ENCODE assay signal across 11 mouse cellular contexts in genomic region chr6:24956586-24956973, GRCm38 (mm10). TPM values are rescaled to one million over a fixed set of nuclear protein-coding genes. Genes with fewer than 3 reads are reported as not detected.
DNase-seq lines count a peak whose midpoint lies in the region; ATAC-seq and TF ChIP-seq lines count a peak whose summit lies in the region.
"Had no signal": no experiment of that assay in that cellular context is flagged by ENCODE, and none has a peak within 500 bp of the region (broad histone marks: within the 10 kb centered on the region; RNA-seq: fewer than 3 reads in every experiment).

No protein-coding gene starts in this region.

- no peak overlapping the region for H3K27ac ChIP-seq in heart, embryonic 13.5 days (replicated peaks)
- H3K27ac ChIP-seq in ES-E14 (ENCODE audit: insufficient read depth, low read depth, low read length, poor library complexity, severe bottlenecking) = no peak overlapping the region
- peak overlapping the region; percentile 76 for H3K27ac ChIP-seq in hindbrain, embryonic 11.5 days (ENCODE audit: low read depth, low read length)

- H3K9ac ChIP-seq in heart, embryonic 13.5 days = no peak overlapping the region
- no peak overlapping the region for H3K9ac ChIP-seq in ES-E14 (ENCODE audit: insufficient read depth, low read depth, low read length, poor library complexity, severe bottlenecking)
- no peak overlapping the region for H3K9ac ChIP-seq in hindbrain, embryonic 11.5 days (ENCODE audit: low read depth, low read length)

- H3K4me3 ChIP-seq in heart, embryonic 13.5 days = peak overlapping the region; percentile 69
- H3K4me3 ChIP-seq in ES-E14 (ENCODE audit: insufficient read depth in 1 of 2, low read depth in 1 of 2, low read length in 2 of 2, poor library complexity in 1 of 2, severe bottlenecking in 1 of 2) = peak overlapping the region; percentile 71 to 84; a peak in 3 of 4 replicates
- H3K4me3 ChIP-seq in hindbrain, embryonic 11.5 days (ENCODE audit: low read depth, low read length) = peak overlapping the region; percentile 64
- H3K4me3 ChIP-seq: erythroblast, embryonic 14.5 days had no signal

- no peaks in the 10 kb centered on the region for H3K9me3 ChIP-seq in heart, embryonic 13.5 days
- no peaks in the 10 kb centered on the region for H3K9me3 ChIP-seq in ES-E14 (ENCODE audit: control insufficient read depth, insufficient read depth, low read depth, low read length)
- no peaks in the 10 kb centered on the region for H3K9me3 ChIP-seq in hindbrain, embryonic 11.5 days (ENCODE audit: control insufficient read depth, low read length)

- peak overlapping the region; percentile 100 for H3K4me2 ChIP-seq in heart, embryonic 13.5 days
- peak overlapping the region; percentile 93 for H3K4me2 ChIP-seq in hindbrain, embryonic 11.5 days (replicated peaks; ENCODE audit: low read depth, low read length)

- peaks cover 11% of the 10 kb centered on the region for H3K4me1 ChIP-seq in heart, embryonic 13.5 days
- H3K4me1 ChIP-seq in ES-E14 (ENCODE audit: control insufficient read depth in 2 of 2, insufficient read depth in 2 of 2, low read length in 2 of 2, poor library complexity in 1 of 2) = peaks cover 0 to 4% of the 10 kb centered on the region in 2 experiments; a peak in 1 of 4 replicates
- H3K4me1 ChIP-seq in hindbrain, embryonic 11.5 days (replicated peaks; ENCODE audit: control insufficient read depth, insufficient read depth, low read length) = no peaks in the 10 kb centered on the region

- no peaks in the 10 kb centered on the region for H3K36me3 ChIP-seq in heart, embryonic 13.5 days
- no peaks in the 10 kb centered on the region for H3K36me3 ChIP-seq in ES-E14 (ENCODE audit: control insufficient read depth, insufficient read depth, low read length, poor library complexity, severe bottlenecking)
- no peaks in the 10 kb centered on the region for H3K36me3 ChIP-seq in hindbrain, embryonic 11.5 days (ENCODE audit: control insufficient read depth, insufficient read depth, low read length)

- intact Hi-C loops in heart, postnatal 10 days (cut with DNase I) = no loop called here
- intact Hi-C loops in left cerebral cortex, postnatal 4 days (cut with DNase I) = loop anchor here (10.0 kb wide), 1 partner anchor 292 kb away; the partner anchor contains the start of gene Wasl

- WGBS in heart, embryonic 13.5 days = 4% methylated on average over 2 of the region's 5 CpGs
- WGBS in hindbrain, embryonic 11.5 days = 0% methylated on average over 1 of the region's 5 CpGs

- in situ Hi-C loops in ES-E14 (cut with MboI; ENCODE audit: low sequenced_read_pairs in 2 of 2, unreplicated experiment in 2 of 2) = no loop called here

- peaks cover 24% of the 10 kb centered on the region for H3K27me3 ChIP-seq in heart, embryonic 13.5 days (replicated peaks)
- H3K27me3 ChIP-seq in hindbrain, embryonic 11.5 days (ENCODE audit: control insufficient read depth, insufficient read depth, low read length) = no peaks in the 10 kb centered on the region; the same call in 1 of the 2 replicates

- ATAC-seq in heart, embryonic 13.5 days (ENCODE audit: extremely low read depth, insufficient number of reproducible peaks, low FRiP score, low TSS enrichment) = no peak
- no peak; the same call in 1 of the 2 replicates for ATAC-seq in hindbrain, embryonic 11.5 days (ENCODE audit: low FRiP score)

- no peak for DNase-seq in heart, postnatal 10 days
- no peak for DNase-seq in ES-E14 (ENCODE audit: low read depth, low spot score)
- DNase-seq in hindbrain, embryonic 11.5 days (ENCODE audit: low spot score) = no peak
- peak; percentile 9 for DNase-seq in mesoderm, embryonic 11.5 days (ENCODE audit: low read depth, low spot score)
- no peak for DNase-seq in left cerebral cortex, postnatal 4 days
- DNase-seq in thymus, postnatal 10 days (ENCODE audit: low spot score in 2 of 2) = no peak
- no peak for DNase-seq in adrenal gland, adult 18-20 months (ENCODE audit: low spot score in 2 of 2)
- DNase-seq: thymus, adult 2 months had no signal

TF ChIP-seq in ES-E14, 5 proteins besides CTCF, POLR2A, EP300 and RAD21:
- TF ChIP-seq MAFK (IDR thresholded peaks at IDR 0.05; ENCODE audit: insufficient read depth, low read depth, low read length) (no peak), ZC3H11A (IDR thresholded peaks at IDR 0.05; ENCODE audit: borderline replicate concordance, low read depth, low read length) (no peak), CHD2 (IDR thresholded peaks at IDR 0.05; ENCODE audit: low read depth, low read length) (no peak), ZNF384 (IDR thresholded peaks at IDR 0.05; ENCODE audit: low read depth, low read length) (no peak), HCFC1 (IDR thresholded peaks at IDR 0.05; ENCODE audit: borderline replicate concordance, insufficient read depth, low read length) (no peak)

RNA-seq across cellular contexts. Expression of gene Tmem229a, which starts 0.5 kb away (rescaled TPM):
- polyA plus RNA-seq in heart, embryonic 13.5 days (2015; fragmentation: Nextera tagmentation; extraction: Ambion mirVana) = 0.05 and 0.10 TPM in 2 replicates
- total RNA-seq in heart, postnatal 10 days (2021) = under 1 TPM; 0.10 to 0.12 TPM
- 0.62 and 0.90 TPM in 2 replicates for total RNA-seq in ES-E14 (2012; rRNA removed)
- polyA plus RNA-seq in hindbrain, embryonic 11.5 days (2014; fragmentation: Nextera tagmentation; extraction: Ambion mirVana) = 1.1 and 1.6 TPM in 2 replicates
- 10 to 100 TPM; 17.3 to 17.7 TPM for total RNA-seq in left cerebral cortex, postnatal 4 days (2021)
- under 1 TPM; 0.06 to 0.20 TPM for total RNA-seq in adrenal gland, adult 18-20 months (2021)
- total RNA-seq: neutrophil, adult 5-6 weeks had no signal
- polyA plus RNA-seq: erythroblast, embryonic 14.5 days had no signal
